Mouse (Mus musculus) spleen, postnatal 10 days (tissue): ENCODE results near the gene Sord.
A peak's percentile ranks its signal among the peaks of the same experiment; 100 is the strongest.
"Not testable (repeated sequence)": the region's sequence is repeated elsewhere in the genome, so short reads cannot be mapped to it uniquely, and the experiment has no call there.

Experiments used
- DNase-seq, 2 experiments: peaks; one replicate each; pipeline ENCODE4 v3.0.0; 2021 to 2022; ENCODE audit warnings: low spot score in 2 of 2

Sord gene

GRCm38 (mm10) chr2:122234611-122235288 lies at the start of gene Sord:
Gene Sord, plus strand, starts transcription at chr2:122234749.
- peak; percentile 67 to 71 for DNase-seq

DNA sequence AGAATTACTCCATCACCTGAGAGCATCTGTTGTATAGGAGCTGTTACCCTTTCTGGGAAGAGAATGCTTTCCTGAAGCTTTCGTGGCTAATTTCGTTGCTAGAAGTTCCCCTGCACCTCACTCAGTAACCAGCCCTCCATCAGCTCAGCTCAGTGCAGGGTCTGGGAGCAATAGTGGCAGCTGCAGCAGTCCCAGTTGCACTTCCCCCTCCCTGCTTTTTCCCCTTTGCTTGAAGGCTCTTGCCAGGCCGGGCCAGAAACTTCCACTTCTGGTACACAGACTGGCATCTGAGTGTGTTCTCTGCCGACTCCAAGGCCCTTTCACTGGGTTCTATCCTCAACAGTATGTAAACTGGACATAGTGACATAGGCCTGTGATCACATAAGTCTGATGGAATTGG lies 49.5 kb upstream of the Sord start:
- no peak for DNase-seq

DNA sequence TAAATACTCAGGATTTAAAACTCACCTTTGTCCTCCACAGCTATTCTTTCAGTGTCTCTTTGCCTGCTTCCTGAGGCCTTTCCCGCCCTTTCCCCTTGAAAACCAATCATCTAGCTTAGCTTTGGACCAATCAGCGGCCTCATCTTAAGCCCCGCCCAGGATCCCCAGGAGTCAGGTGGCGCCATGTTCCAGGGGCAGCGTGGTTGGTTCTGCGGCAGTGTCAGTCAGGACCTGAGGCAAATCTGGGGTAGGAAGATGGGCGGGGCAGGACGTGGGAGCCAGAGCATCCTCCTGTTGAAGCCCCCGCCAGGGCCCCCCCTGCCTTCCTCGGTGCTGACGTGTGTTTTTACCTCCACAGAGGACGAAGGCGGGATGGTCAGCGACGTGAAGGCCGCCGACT lies 48.4 kb upstream of the Sord start, which contains the start of the genes Patl2 and Terb2:
Patl2 (minus strand) TSS at position 84 of the 400 bp plus-strand sequence.
Terb2 (plus strand) TSS at position 167 of the 400 bp plus-strand sequence.
- DNase-seq: no peak

DNA sequence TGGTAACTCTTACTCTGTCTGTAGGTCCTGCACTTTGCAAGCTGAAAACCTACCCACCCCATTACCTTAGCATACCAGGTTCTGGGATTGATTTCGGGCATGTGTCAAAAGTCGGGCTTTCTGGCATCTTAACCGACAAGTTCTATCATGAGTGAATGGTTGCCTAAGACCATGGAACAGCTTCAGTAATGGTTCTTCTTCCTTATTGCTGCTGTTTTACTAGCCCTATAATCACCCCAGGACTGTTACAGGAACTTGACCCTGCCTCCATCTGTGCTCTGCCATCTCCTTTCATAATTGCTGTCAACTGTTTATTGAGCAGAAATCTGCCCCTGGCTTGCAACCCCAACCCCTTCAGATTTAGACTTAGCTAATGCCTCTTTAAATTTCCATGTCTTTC lies 47.8 kb upstream of the Sord start:
- no peak for DNase-seq

- no peak for DNase-seq
Observed at GRCm38 (mm10) chr2:122191849-122192248, 42.7 kb upstream of the Sord start.

GRCm38 (mm10) chr2:122194509-122194929 lies 40.0 kb upstream of the Sord start:
- no peak for DNase-seq

DNA sequence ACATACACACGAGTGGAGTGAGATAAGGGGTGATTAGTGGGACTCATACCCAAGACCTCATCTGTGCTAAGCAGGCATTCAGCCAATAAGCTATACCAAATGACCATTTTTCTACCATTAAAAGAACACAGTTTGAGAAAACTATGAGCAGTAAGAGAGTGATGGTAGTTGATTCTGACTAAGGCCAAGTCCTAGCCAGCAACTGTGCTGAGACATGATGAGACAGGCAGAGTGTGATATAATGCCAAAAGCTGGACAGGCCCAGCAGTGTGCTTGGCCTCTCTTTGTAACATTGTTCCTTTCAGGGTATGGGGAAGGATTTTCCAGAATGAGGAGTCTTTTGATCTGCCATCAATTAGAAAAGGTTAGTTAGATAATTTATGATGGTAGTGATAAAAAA lies 33.0 kb upstream of the Sord start:
- no peak for DNase-seq

GRCm38 (mm10) chr2:122206440-122207107 lies 28.0 kb upstream of the Sord start:
- DNase-seq: no peak

GRCm38 (mm10) chr2:122210534-122211228 lies 23.9 kb upstream of the Sord start:
- no peak for DNase-seq

GRCm38 (mm10) chr2:122217075-122217474 lies 17.5 kb upstream of the Sord start:
- DNase-seq: not testable (repeated sequence)

GRCm38 (mm10) chr2:122218234-122218633 lies 16.3 kb upstream of the Sord start:
- no peak for DNase-seq

DNA sequence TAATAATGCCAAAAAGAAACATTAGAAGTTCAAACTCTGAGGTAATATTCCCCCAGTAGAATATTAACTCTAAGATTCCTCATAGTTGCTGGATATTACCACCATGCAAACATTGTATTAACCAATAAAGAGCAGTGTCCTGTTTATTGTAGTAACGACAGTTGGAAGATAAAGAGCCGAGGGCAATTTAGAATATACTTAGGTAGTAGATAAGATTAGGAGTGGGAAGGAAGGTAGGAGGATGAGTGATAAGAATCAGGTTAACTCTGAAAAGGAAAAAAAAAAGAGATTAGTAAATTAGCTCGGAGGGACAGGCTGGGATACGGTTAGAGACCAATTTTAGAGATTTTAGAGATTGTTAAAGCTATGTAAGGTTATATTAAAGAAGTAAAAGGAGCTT lies 13.2 kb upstream of the Sord start:
- DNase-seq: no peak

DNA sequence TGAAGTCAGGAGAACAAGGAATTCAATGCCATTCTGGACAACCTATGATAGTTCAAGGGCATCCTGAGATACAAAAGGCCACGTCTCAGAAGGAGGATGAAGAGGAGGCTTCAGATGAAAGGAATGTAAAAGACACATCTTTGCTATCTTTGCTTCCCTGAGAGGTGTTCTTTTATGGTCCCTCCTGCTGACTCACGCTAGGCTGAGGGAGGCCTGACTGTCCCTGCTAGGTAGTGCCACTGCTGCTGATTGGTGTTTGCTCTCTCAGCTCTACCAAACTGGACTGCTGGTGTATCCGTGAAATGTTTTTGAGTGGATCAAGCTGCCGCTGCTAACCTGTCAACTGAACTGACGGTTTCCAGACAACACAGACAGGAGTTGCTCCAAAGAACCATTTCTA lies 12.8 kb upstream of the Sord start:
- no peak for DNase-seq

DNA sequence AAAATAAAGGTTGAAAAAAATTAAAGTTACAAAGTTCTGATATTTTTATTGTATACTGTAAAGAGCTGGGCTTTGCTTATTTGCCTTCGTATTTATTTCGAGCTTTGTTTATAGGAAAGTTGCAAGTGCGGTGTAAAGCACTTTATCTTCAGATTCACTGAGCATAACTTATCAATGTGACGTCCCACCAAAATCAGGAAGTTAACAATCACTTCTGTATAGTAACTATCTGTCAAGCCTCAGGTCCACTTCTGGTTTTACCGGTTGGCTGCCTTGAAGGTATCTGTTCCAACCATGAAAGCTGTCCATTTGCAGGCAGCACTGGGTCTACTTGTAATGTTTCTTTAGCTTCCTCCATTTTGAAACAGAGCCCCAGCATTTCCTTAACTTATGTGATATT lies 12.3 kb upstream of the Sord start:
- no peak for DNase-seq

DNA sequence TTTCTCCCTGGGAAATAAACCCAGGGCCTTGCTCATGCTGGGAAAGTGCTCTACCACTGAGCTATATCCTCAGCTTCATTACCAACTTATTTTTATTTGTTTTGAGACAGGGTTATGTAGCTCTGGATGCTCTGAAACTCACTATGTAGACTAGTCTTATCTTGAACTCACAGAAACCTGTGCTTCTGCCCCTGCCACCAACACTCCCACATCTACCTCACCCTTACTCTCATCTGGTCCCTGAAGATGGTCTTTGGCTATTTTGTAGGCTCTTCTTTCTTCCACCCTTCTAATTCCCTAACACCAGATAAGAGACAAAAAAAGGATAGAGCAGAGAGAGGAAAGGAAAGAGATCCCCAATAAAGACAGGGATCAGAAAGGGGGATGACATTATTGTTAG lies 10.9 kb upstream of the Sord start:
- no peak for DNase-seq

DNA sequence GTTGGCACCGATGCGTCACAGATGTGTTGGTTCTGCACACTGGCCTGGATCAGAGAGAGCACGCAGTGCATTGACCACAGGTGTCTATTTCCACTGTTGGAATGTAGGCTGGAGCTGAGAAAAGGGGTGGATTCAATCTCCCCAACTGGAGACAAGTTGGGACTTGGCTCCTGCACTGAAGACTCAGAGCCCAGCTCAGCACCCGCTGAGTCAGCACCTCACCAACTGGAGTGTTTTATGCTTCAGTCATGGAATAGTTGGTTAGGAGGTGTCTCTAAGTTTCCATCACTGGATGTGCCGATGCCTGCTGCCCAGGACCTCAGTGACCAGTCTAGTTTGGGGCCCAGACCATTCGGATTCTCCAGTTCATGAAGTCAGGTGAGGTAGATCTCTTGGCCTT lies 4.2 kb upstream of the Sord start:
- no peak for DNase-seq

GRCm38 (mm10) chr2:122231616-122232015 lies 2.9 kb upstream of the Sord start:
- no peak for DNase-seq

DNA sequence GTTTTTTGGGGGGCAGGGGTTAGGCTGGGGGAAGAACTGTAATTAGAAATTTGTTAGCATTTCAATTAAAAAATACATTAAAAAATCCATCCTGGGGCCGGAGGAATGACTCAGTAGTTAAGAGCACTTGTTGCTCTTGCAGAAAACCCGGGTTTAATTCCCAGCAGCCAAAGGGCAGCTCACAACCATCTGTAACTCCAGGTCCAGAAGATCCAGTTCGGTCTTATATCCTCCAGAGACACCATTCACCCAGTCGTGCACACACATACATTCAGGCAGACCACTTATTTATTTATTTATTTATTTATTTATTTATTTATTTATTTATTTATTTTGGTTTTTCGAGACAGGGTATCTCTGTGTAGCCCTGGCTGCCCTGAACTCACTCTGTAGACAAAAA lies 1.2 kb upstream of the Sord start:
- no peak for DNase-seq

DNA sequence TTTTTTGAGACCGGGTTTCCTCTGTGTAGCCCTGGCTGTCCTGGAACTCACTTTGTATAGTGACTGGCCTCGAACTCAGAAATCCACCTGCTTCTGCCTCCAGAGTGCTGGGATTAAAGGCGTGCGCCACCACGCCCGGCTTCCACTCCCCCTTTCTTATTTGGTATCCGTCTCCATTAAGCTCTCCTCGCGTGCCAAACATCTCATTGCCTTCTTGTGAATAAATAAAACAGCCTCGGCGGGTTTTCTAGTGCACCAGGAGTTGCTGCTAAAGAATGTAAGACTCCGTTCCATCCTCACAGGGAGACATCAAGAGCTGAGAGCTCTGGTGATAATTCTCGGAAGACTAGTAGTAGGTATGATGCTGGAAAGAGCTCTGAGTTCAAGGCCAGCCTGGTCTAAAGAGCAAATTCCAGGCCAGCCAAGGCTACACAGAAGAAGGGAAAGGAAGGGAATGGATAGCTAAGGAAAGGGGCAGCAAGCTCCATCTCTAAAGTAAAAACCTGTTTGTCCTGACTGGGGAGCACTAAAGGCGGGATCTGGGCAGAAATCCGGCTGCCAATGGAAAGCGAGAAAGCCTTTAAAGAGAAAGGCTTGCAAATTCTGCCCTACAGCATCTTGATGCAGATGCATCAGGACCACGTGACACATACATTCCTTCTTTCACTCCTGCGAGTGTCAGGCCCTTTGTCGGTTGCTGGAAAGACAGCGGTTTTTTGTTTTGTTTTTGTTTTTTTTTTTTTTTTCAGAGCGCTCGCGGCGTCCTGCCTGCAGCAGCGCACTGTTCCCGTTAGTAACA lies 591 bp upstream of the Sord start:
- peak in 1 of 2 experiments; percentile 18 for DNase-seq

DNA sequence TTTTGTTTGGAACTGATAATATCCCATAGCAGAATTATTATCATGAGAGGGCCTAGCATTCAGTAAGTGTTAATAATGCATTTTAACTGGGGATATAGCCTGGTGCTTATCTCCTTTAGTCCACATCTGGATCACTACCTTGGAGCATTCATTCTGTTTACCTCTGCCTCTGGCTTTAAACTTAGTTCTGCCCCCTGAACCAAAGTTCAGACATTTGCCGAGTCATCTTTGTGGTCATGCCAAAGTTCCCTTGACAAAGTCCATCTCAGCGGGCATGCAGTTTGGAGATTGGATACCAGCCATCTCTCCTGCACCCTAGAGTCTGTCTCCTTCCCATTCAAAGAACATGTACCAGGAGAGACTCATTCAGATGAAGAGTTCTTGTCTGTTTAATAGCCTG lies 876 bp downstream of the Sord start:
- DNase-seq: no peak

DNA sequence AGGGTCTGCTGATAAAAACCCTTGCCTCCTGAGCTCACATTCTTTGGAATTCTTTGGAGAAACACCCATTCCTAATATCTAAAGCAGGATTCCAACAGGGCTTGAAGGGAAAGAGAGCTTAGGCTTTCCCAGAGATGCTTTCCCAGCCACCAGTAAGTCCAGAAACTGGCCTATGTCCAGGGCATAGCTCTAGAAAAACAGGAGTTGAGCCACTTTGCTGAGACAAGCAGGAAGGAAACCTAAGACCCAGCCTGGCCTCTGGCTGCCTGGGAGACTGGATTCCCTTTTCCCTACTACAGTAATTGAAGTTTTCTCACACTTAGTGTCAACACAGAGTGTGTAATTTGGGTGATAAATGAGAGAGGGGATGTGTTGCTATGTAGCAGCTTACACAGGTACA lies 1.8 kb downstream of the Sord start:
- no peak for DNase-seq

DNA sequence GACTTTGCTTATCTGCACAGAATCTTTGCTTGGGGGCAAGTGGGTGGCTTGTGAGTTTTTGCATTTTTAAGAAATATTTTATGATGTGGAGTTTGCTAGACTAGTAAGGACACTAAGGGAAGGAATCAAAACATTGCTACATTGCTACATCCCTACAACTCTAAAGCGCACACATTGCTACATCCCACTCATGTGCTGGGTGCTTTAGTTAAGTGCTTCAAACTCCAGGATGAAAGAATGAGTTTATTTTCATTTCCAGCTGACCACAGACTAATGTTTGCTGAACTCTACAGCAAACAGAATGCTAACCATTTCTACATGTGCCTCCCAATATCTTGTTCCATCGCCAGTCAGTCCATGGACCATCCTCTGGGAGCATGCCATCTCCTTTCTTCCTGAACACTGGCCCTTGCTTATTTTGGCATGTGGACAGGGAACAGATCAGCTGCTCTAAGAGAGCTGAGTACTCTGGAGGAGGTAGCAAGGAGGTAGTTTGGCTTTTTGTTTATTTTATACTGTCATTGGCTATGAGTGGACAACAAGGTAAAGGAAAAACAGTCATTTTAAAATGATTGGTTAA lies 3.4 kb downstream of the Sord start:
- no peak for DNase-seq
